32 mouse cellular contexts compared by ENCODE assay signal in genomic region chr10:77869651-77870050, GRCm38 (mm10). TPM values are rescaled to one million over a fixed set of nuclear protein-coding genes. Genes with fewer than 3 reads are reported as not detected.
"Had no signal": no experiment of that assay in that cellular context is flagged by ENCODE, and none has a peak within 500 bp of the region (broad histone marks: within the 10 kb centered on the region; RNA-seq: fewer than 3 reads in every experiment).

No protein-coding gene starts in this region.

- H3K4me2 ChIP-seq: kidney, embryonic 15.5 days; liver, embryonic 13.5 days; midbrain, embryonic 13.5 days; neural tube, embryonic 13.5 days had no signal

- H3K4me3 ChIP-seq: kidney, embryonic 15.5 days; liver, embryonic 13.5 days; megakaryocyte, embryonic 14.5 days; midbrain, embryonic 10.5 days; midbrain, embryonic 13.5 days; myocyte; neural tube, embryonic 13.5 days had no signal

- H3K36me3 ChIP-seq: kidney, embryonic 15.5 days; liver, embryonic 13.5 days; midbrain, embryonic 13.5 days; neural tube, embryonic 13.5 days had no signal

- H3K9me3 ChIP-seq: kidney, embryonic 15.5 days; liver, embryonic 13.5 days; midbrain, embryonic 13.5 days; neural tube, embryonic 13.5 days had no signal

- H3K9ac ChIP-seq: kidney, embryonic 15.5 days; liver, embryonic 13.5 days; midbrain, embryonic 13.5 days; neural tube, embryonic 13.5 days had no signal

- H3K27me3 ChIP-seq: kidney, embryonic 15.5 days; liver, embryonic 13.5 days; midbrain, embryonic 13.5 days; neural tube, embryonic 13.5 days had no signal

- ATAC-seq: intestine, postnatal 0 days; midbrain, embryonic 13.5 days; midbrain, embryonic 16.5 days had no signal

- H3K4me1 ChIP-seq: midbrain, embryonic 13.5 days had no signal

- DNase-seq: kidney, adult 8-10 months; kidney, postnatal 10 days; kidney, postnatal 4 days; liver, embryonic 13.5 days; retina, postnatal 1 day; right cerebral cortex, postnatal 25 days; spleen, adult 18-20 months; thymus, adult 18-20 months; thymus, postnatal 36 days had no signal

- H3K27ac ChIP-seq: kidney, embryonic 15.5 days; liver, embryonic 13.5 days; midbrain, embryonic 10.5 days; midbrain, embryonic 13.5 days; neural tube, embryonic 13.5 days had no signal

RNA-seq across cellular contexts. Expression of gene Gm3285, which starts 7.9 kb away (rescaled TPM):
- total RNA-seq: layer of hippocampus, adult 18-20 months; layer of hippocampus, postnatal 25 days; left cerebral cortex, adult 18-20 months; left cerebral cortex, postnatal 10 days; left cerebral cortex, postnatal 36 days; liver, adult 2 months; monocyte, adult 5-6 weeks; neutrophil, adult 5-6 weeks had no signal
- polyA plus RNA-seq: intestine, embryonic 14.5 days; intestine, postnatal 0 days; kidney, embryonic 15.5 days; limb, embryonic 11.5 days; liver, adult 2 months; liver, embryonic 13.5 days; liver, embryonic 16.5 days; midbrain, embryonic 10.5 days; midbrain, embryonic 13.5 days; midbrain, embryonic 16.5 days; myocyte; neural tube, embryonic 13.5 days; stomach, embryonic 16.5 days; testis, adult 2 months; urinary bladder, adult 2 months had no signal

RNA-seq across cellular contexts. Expression of gene Gm10318, which starts 17.0 kb away (rescaled TPM):
- total RNA-seq: layer of hippocampus, adult 18-20 months; layer of hippocampus, postnatal 25 days; left cerebral cortex, adult 18-20 months; left cerebral cortex, postnatal 10 days; left cerebral cortex, postnatal 36 days; liver, adult 2 months; monocyte, adult 5-6 weeks; neutrophil, adult 5-6 weeks had no signal
- polyA plus RNA-seq: intestine, embryonic 14.5 days; intestine, postnatal 0 days; kidney, embryonic 15.5 days; limb, embryonic 11.5 days; limb, embryonic 14.5 days; liver, adult 2 months; liver, embryonic 13.5 days; liver, embryonic 16.5 days; midbrain, embryonic 10.5 days; midbrain, embryonic 13.5 days; midbrain, embryonic 16.5 days; myocyte; neural tube, embryonic 13.5 days; stomach, embryonic 16.5 days; testis, adult 2 months; urinary bladder, adult 2 months had no signal

RNA-seq across cellular contexts. Expression of gene Gm36176, which starts 23.0 kb away (rescaled TPM):
- total RNA-seq: layer of hippocampus, adult 18-20 months; layer of hippocampus, postnatal 25 days; left cerebral cortex, adult 18-20 months; left cerebral cortex, postnatal 10 days; left cerebral cortex, postnatal 36 days; liver, adult 2 months; monocyte, adult 5-6 weeks; neutrophil, adult 5-6 weeks had no signal
- polyA plus RNA-seq: intestine, embryonic 14.5 days; intestine, postnatal 0 days; kidney, embryonic 15.5 days; limb, embryonic 11.5 days; limb, embryonic 14.5 days; liver, adult 2 months; liver, embryonic 13.5 days; liver, embryonic 16.5 days; midbrain, embryonic 10.5 days; midbrain, embryonic 13.5 days; midbrain, embryonic 16.5 days; myocyte; neural tube, embryonic 13.5 days; stomach, embryonic 16.5 days; testis, adult 2 months; urinary bladder, adult 2 months had no signal

RNA-seq across cellular contexts. Expression of gene Lrrc3, which starts 32.7 kb away (rescaled TPM):
- total RNA-seq: monocyte, adult 5-6 weeks had no signal

RNA-seq across cellular contexts. Expression of gene Krtap10-10, which starts 33.9 kb away (rescaled TPM):
- total RNA-seq: layer of hippocampus, adult 18-20 months; layer of hippocampus, postnatal 25 days; left cerebral cortex, adult 18-20 months; left cerebral cortex, postnatal 10 days; left cerebral cortex, postnatal 36 days; liver, adult 2 months; monocyte, adult 5-6 weeks; neutrophil, adult 5-6 weeks had no signal
- polyA plus RNA-seq: intestine, embryonic 14.5 days; intestine, postnatal 0 days; kidney, embryonic 15.5 days; limb, embryonic 11.5 days; liver, adult 2 months; liver, embryonic 13.5 days; liver, embryonic 16.5 days; midbrain, embryonic 10.5 days; midbrain, embryonic 13.5 days; midbrain, embryonic 16.5 days; myocyte; neural tube, embryonic 13.5 days; stomach, embryonic 16.5 days; testis, adult 2 months; urinary bladder, adult 2 months had no signal
